Mouse (Mus musculus): ENCODE measurements around the gene Icam1.

GRCm38 (mm10) chr9:21025258-21025810, 9.5 kb downstream of the Icam1 start:
- TF ChIP-seq GATA1 (IDR thresholded peaks at IDR 0.05; ENCODE audit: borderline replicate concordance, low read length): no peak
- no peak for TF ChIP-seq CTCF (IDR thresholded peaks at IDR 0.05; ENCODE audit: low read depth, low read length)
- TF ChIP-seq TAL1 (conservative IDR thresholded peaks at IDR 0.05; ENCODE audit: low read depth, low read length): no peak

All from G1E (cell line).